19 mouse cellular contexts compared by ENCODE assay signal in the genomic region with DNA sequence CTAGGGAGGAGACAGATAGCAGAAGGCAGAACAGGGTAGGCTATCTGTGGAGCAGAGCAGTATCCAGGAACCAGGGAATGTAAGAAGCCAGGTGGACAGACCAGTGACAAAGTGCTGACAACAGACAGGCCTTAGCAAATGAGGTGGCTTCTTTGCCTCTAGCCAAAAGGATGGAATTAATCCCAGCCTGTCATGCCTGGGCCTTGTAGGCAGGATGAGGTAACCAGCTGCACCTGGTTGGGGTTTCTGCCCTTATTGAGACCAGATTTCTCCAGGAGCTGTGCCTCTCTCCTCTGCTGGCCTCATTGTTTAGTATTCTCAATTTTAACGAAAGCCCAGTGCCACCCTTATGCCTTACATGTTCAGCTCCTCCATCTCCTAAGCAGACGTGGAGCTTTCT. TPM values are rescaled to one million over a fixed set of nuclear protein-coding genes. Genes with fewer than 3 reads are reported as not detected.
A peak's percentile ranks its signal among the peaks of the same experiment; 100 is the strongest.
DNase-seq lines count a peak whose midpoint lies in the region; ATAC-seq lines count a peak whose summit lies in the region.
"Had no signal": no experiment of that assay in that cellular context is flagged by ENCODE, and none has a peak within 500 bp of the region (broad histone marks: within the 10 kb centered on the region; RNA-seq: fewer than 3 reads in every experiment).

No protein-coding gene starts in this region.

- H3K9ac ChIP-seq in heart, embryonic 13.5 days, result peak overlapping the region; percentile 8; the same call in 1 of the 2 replicates
- H3K9ac ChIP-seq in embryonic facial prominence, embryonic 13.5 days, result peak overlapping the region; percentile 36; the same call in 1 of the 2 replicates
- no peak overlapping the region for H3K9ac ChIP-seq in midbrain, embryonic 11.5 days (ENCODE audit: low read length)

- intact Hi-C loops in heart, postnatal 36 days (cut with DNase I), result no loop called here

- peak overlapping the region; percentile 16 for H3K4me2 ChIP-seq in heart, embryonic 13.5 days
- H3K4me2 ChIP-seq in embryonic facial prominence, embryonic 13.5 days, result peak overlapping the region; percentile 40
- no peak overlapping the region for H3K4me2 ChIP-seq in midbrain, embryonic 11.5 days

- no peak overlapping the region for H3K4me3 ChIP-seq in heart, embryonic 13.5 days
- H3K4me3 ChIP-seq in embryonic facial prominence, embryonic 13.5 days, result no peak overlapping the region
- H3K4me3 ChIP-seq in limb, embryonic 10.5 days, result no peak overlapping the region
- no peak overlapping the region for H3K4me3 ChIP-seq in midbrain, embryonic 11.5 days (ENCODE audit: low read depth, low read length)
- H3K4me3 ChIP-seq: megakaryocyte, embryonic 14.5 days had no signal

- H3K27me3 ChIP-seq in heart, embryonic 13.5 days (replicated peaks), result no peaks in the 10 kb centered on the region
- H3K27me3 ChIP-seq in embryonic facial prominence, embryonic 13.5 days, result no peaks in the 10 kb centered on the region
- H3K27me3 ChIP-seq in limb, embryonic 10.5 days (ENCODE audit: low read depth, poor library complexity, severe bottlenecking), result no peaks in the 10 kb centered on the region
- no peaks in the 10 kb centered on the region for H3K27me3 ChIP-seq in midbrain, embryonic 11.5 days (ENCODE audit: control insufficient read depth, insufficient read depth, low read length)

- DNase-seq in heart, postnatal 36 days, result no peak
- peak; percentile 43 for DNase-seq in embryo, embryonic 10.5 days (ENCODE audit: low spot score)
- DNase-seq in limb, embryonic 10.5 days (ENCODE audit: low spot score), result peak; percentile 51
- no peak for DNase-seq in spleen, postnatal 36 days (ENCODE audit: low spot score in 2 of 2)
- no peak for DNase-seq in adrenal gland, postnatal 36 days
- no peak for DNase-seq in midbrain, embryonic 11.5 days (ENCODE audit: low spot score, missing footprints)
- DNase-seq: cerebellum, adult 11 months; cerebellum, postnatal 25 days; gastrocnemius, postnatal 14 days; kidney, adult 11 months; kidney, postnatal 25 days; layer of hippocampus, adult 9-11 months; lung, adult 2 months; right cerebral cortex, adult 18-20 months; thymus, adult 2 months had no signal

- peaks cover 4% of the 10 kb centered on the region; the same call in 1 of the 2 replicates for H3K36me3 ChIP-seq in heart, embryonic 13.5 days
- no peaks in the 10 kb centered on the region; the same call in 1 of the 2 replicates for H3K36me3 ChIP-seq in embryonic facial prominence, embryonic 13.5 days
- H3K36me3 ChIP-seq in limb, embryonic 10.5 days, result no peaks in the 10 kb centered on the region
- H3K36me3 ChIP-seq in midbrain, embryonic 11.5 days (ENCODE audit: control insufficient read depth, insufficient read depth, low read length), result no peaks in the 10 kb centered on the region

- H3K4me1 ChIP-seq in heart, embryonic 13.5 days, result peaks cover 82% of the 10 kb centered on the region
- H3K4me1 ChIP-seq in embryonic facial prominence, embryonic 13.5 days, result peaks cover 73% of the 10 kb centered on the region
- H3K4me1 ChIP-seq in limb, embryonic 10.5 days, result peaks cover 68% of the 10 kb centered on the region
- H3K4me1 ChIP-seq in midbrain, embryonic 11.5 days (ENCODE audit: control insufficient read depth, insufficient read depth, low read length), result peaks cover 3% of the 10 kb centered on the region; the same call in 1 of the 2 replicates

- H3K9me3 ChIP-seq in heart, embryonic 13.5 days, result no peaks in the 10 kb centered on the region
- H3K9me3 ChIP-seq in embryonic facial prominence, embryonic 13.5 days, result no peaks in the 10 kb centered on the region
- H3K9me3 ChIP-seq in limb, embryonic 10.5 days (replicated peaks), result no peaks in the 10 kb centered on the region
- H3K9me3 ChIP-seq in midbrain, embryonic 11.5 days (ENCODE audit: control insufficient read depth, low read length), result no peaks in the 10 kb centered on the region
- H3K9me3 ChIP-seq: megakaryocyte, embryonic 14.5 days had no signal

- no peak overlapping the region for H3K27ac ChIP-seq in heart, embryonic 13.5 days (replicated peaks)
- H3K27ac ChIP-seq in embryonic facial prominence, embryonic 13.5 days, result peak overlapping the region; percentile 28
- H3K27ac ChIP-seq in limb, embryonic 10.5 days, result peak overlapping the region; percentile 61
- no peak overlapping the region for H3K27ac ChIP-seq in midbrain, embryonic 11.5 days (ENCODE audit: low read depth, low read length)

- 59% methylated on average over 2 of the region's 2 CpGs for WGBS in heart, embryonic 13.5 days
- 17% methylated on average over 2 of the region's 2 CpGs for WGBS in embryonic facial prominence, embryonic 13.5 days
- 58% methylated on average over 2 of the region's 2 CpGs for WGBS in limb, embryonic 10.5 days
- WGBS in midbrain, embryonic 11.5 days, result 70% methylated on average over 2 of the region's 2 CpGs

- ATAC-seq in heart, embryonic 13.5 days (ENCODE audit: extremely low read depth, insufficient number of reproducible peaks, low FRiP score, low TSS enrichment), result no peak
- no peak for ATAC-seq in embryonic facial prominence, embryonic 13.5 days (ENCODE audit: insufficient number of reproducible peaks, insufficient read depth, low FRiP score, low TSS enrichment, low read depth)
- ATAC-seq in midbrain, embryonic 11.5 days (ENCODE audit: low FRiP score), result no peak
- ATAC-seq: forebrain, embryonic 16.5 days had no signal

RNA-seq across cellular contexts. Expression of a gene that starts 3.8 kb away (rescaled TPM):
- 165 and 173 TPM in 2 replicates for polyA plus RNA-seq in heart, embryonic 13.5 days (2015; fragmentation: Nextera tagmentation; extraction: Ambion mirVana)
- 10 to 100 TPM; 49.3 to 55.6 TPM for total RNA-seq in heart, postnatal 36 days (2021)
- polyA plus RNA-seq in embryonic facial prominence, embryonic 13.5 days (2015; fragmentation: Nextera tagmentation; extraction: Ambion mirVana), result 432 and 463 TPM in 2 replicates
- 89.4 and 131 TPM in 2 replicates for polyA plus RNA-seq in limb, embryonic 10.5 days (2016; fragmentation: Nextera tagmentation; extraction: Ambion mirVana)
- 10 to 100 TPM; 49.9 to 81.3 TPM for total RNA-seq in adrenal gland, postnatal 36 days (2021)
- 134 and 149 TPM in 2 replicates for polyA plus RNA-seq in midbrain, embryonic 11.5 days (2014; fragmentation: Nextera tagmentation; extraction: Ambion mirVana)

Comparison
In these comparisons a context has a peak if more than half of its experiments do, and no peak if none do; other contexts are left out.
1. H3K27ac ChIP-seq: peak in embryonic facial prominence, embryonic 13.5 days (single experiment) and limb, embryonic 10.5 days (single experiment); none in heart, embryonic 13.5 days (single experiment) and midbrain, embryonic 11.5 days (single experiment).
2. DNase-seq: peak in embryo, embryonic 10.5 days (single experiment) and limb, embryonic 10.5 days (single experiment); none in heart, postnatal 36 days (0 of 2), spleen, postnatal 36 days (0 of 2), adrenal gland, postnatal 36 days (0 of 2) and midbrain, embryonic 11.5 days (single experiment).